Mouse (Mus musculus): Measurements from ENCODE around the gene Zfp654. TPM values are rescaled to one million over a fixed set of nuclear protein-coding genes. Genes with fewer than 3 reads are reported as not detected.

Zfp654 gene
- polyA plus RNA-seq, 1 experiment from 2014 or later = 2.5 TPM

- Histone ChIP-seq H3K9ac (ENCODE audit: low read depth, low read length) (no peak overlapping the region), H3K9me3 (ENCODE audit: control insufficient read depth) (no peaks in the 10 kb centered on the region), H3K27me3 (replicated peaks; ENCODE audit: control insufficient read depth, insufficient read depth, low read length) (no peaks in the 10 kb centered on the region), H3K36me3 (ENCODE audit: control insufficient read depth, insufficient read depth) (no peaks in the 10 kb centered on the region), H3K4me1 (replicated peaks; ENCODE audit: control insufficient read depth, insufficient read depth, low read length) (no peaks in the 10 kb centered on the region), H3K27ac (ENCODE audit: low read depth, low read length) (no peak overlapping the region), H3K4me3 (ENCODE audit: low read depth, low read length) (no peak overlapping the region), H3K4me2 (replicated peaks; ENCODE audit: low read depth) (no peak overlapping the region)
- WGBS = 81% methylated on average over 6 of the region's 6 CpGs
- TF ChIP-seq CTCF (IDR thresholded peaks at IDR 0.05; ENCODE audit: low read depth) = no peak
- ATAC-seq = no peak
Measured at GRCm38 (mm10) chr16:64756321-64756720, 95.1 kb downstream of the Zfp654 start.

GRCm38 (mm10) chr16:64754743-64755139 lies 96.7 kb downstream of the Zfp654 start:
- no peak for ATAC-seq
- H3K27ac ChIP-seq (ENCODE audit: low read depth, low read length) = no peak overlapping the region
- no peak overlapping the region for H3K4me3 ChIP-seq (ENCODE audit: low read depth, low read length)
- TF ChIP-seq CTCF (IDR thresholded peaks at IDR 0.05; ENCODE audit: low read depth) = peak; percentile 74
- no peak overlapping the region for H3K9ac ChIP-seq (ENCODE audit: low read depth, low read length)
- no peaks in the 10 kb centered on the region for H3K4me1 ChIP-seq (replicated peaks; ENCODE audit: control insufficient read depth, insufficient read depth, low read length)
- H3K27me3 ChIP-seq (replicated peaks; ENCODE audit: control insufficient read depth, insufficient read depth, low read length) = no peaks in the 10 kb centered on the region
- WGBS = 41% methylated on average over 3 of the region's 3 CpGs
- no peaks in the 10 kb centered on the region for H3K9me3 ChIP-seq (ENCODE audit: control insufficient read depth)
- H3K36me3 ChIP-seq (ENCODE audit: control insufficient read depth, insufficient read depth) = no peaks in the 10 kb centered on the region
- H3K4me2 ChIP-seq (replicated peaks; ENCODE audit: low read depth) = no peak overlapping the region

- H3K27ac ChIP-seq (ENCODE audit: low read depth, low read length) = no peak overlapping the region
- H3K36me3 ChIP-seq (ENCODE audit: control insufficient read depth, insufficient read depth) = no peaks in the 10 kb centered on the region
- H3K4me1 ChIP-seq (replicated peaks; ENCODE audit: control insufficient read depth, insufficient read depth, low read length) = no peaks in the 10 kb centered on the region
- no peak overlapping the region for H3K4me3 ChIP-seq (ENCODE audit: low read depth, low read length)
- no peaks in the 10 kb centered on the region for H3K27me3 ChIP-seq (replicated peaks; ENCODE audit: control insufficient read depth, insufficient read depth, low read length)
- H3K4me2 ChIP-seq (replicated peaks; ENCODE audit: low read depth) = no peak overlapping the region
- no peak overlapping the region for H3K9ac ChIP-seq (ENCODE audit: low read depth, low read length)
- no peak for ATAC-seq
- H3K9me3 ChIP-seq (ENCODE audit: control insufficient read depth) = no peaks in the 10 kb centered on the region
- WGBS = 56% methylated on average over 3 of the region's 3 CpGs
- TF ChIP-seq CTCF (IDR thresholded peaks at IDR 0.05; ENCODE audit: low read depth) = no peak
Measured at GRCm38 (mm10) chr16:64753990-64754742, 97.3 kb downstream of the Zfp654 start.

- WGBS = 7% methylated on average over 10 of the region's 10 CpGs
- H3K4me2 ChIP-seq (replicated peaks; ENCODE audit: low read depth) = no peak overlapping the region
Measured at GRCm38 (mm10) chr16:64748237-64748636, 103.2 kb downstream of the Zfp654 start.

GRCm38 (mm10) chr16:64745089-64745488 lies 106.4 kb downstream of the Zfp654 start:
- no peak for ATAC-seq
- WGBS = 68% methylated on average over 4 of the region's 4 CpGs
- Histone ChIP-seq H3K9ac (ENCODE audit: low read depth, low read length) (no peak overlapping the region), H3K4me3 (ENCODE audit: low read depth, low read length) (no peak overlapping the region), H3K9me3 (ENCODE audit: control insufficient read depth) (no peaks in the 10 kb centered on the region), H3K36me3 (ENCODE audit: control insufficient read depth, insufficient read depth) (no peaks in the 10 kb centered on the region), H3K27me3 (replicated peaks; ENCODE audit: control insufficient read depth, insufficient read depth, low read length) (no peaks in the 10 kb centered on the region), H3K4me2 (replicated peaks; ENCODE audit: low read depth) (no peak overlapping the region), H3K4me1 (replicated peaks; ENCODE audit: control insufficient read depth, insufficient read depth, low read length) (no peaks in the 10 kb centered on the region), H3K27ac (ENCODE audit: low read depth, low read length) (no peak overlapping the region)
- no peak for TF ChIP-seq CTCF (IDR thresholded peaks at IDR 0.05; ENCODE audit: low read depth)

More at GRCm38 (mm10) chr16:64748237-64748636, 103.2 kb downstream of the Zfp654 start:
- Histone ChIP-seq H3K4me1 (replicated peaks; ENCODE audit: control insufficient read depth, insufficient read depth, low read length) (no peaks in the 10 kb centered on the region), H3K27ac (ENCODE audit: low read depth, low read length) (no peak overlapping the region), H3K9me3 (ENCODE audit: control insufficient read depth) (no peaks in the 10 kb centered on the region), H3K27me3 (replicated peaks; ENCODE audit: control insufficient read depth, insufficient read depth, low read length) (no peaks in the 10 kb centered on the region), H3K9ac (ENCODE audit: low read depth, low read length) (no peak overlapping the region), H3K36me3 (ENCODE audit: control insufficient read depth, insufficient read depth) (no peaks in the 10 kb centered on the region), H3K4me3 (ENCODE audit: low read depth, low read length) (no peak overlapping the region)
- ATAC-seq = no peak
- peak; percentile 91 for TF ChIP-seq CTCF (IDR thresholded peaks at IDR 0.05; ENCODE audit: low read depth)

- no peak for ATAC-seq
- Histone ChIP-seq H3K9me3 (ENCODE audit: control insufficient read depth) (no peaks in the 10 kb centered on the region), H3K36me3 (ENCODE audit: control insufficient read depth, insufficient read depth) (no peaks in the 10 kb centered on the region), H3K4me2 (replicated peaks; ENCODE audit: low read depth) (no peak overlapping the region), H3K27ac (ENCODE audit: low read depth, low read length) (no peak overlapping the region), H3K27me3 (replicated peaks; ENCODE audit: control insufficient read depth, insufficient read depth, low read length) (no peaks in the 10 kb centered on the region), H3K9ac (ENCODE audit: low read depth, low read length) (no peak overlapping the region), H3K4me1 (replicated peaks; ENCODE audit: control insufficient read depth, insufficient read depth, low read length) (no peaks in the 10 kb centered on the region), H3K4me3 (ENCODE audit: low read depth, low read length) (no peak overlapping the region)
- 70% methylated on average over 5 of the region's 5 CpGs for WGBS
- no peak for TF ChIP-seq CTCF (IDR thresholded peaks at IDR 0.05; ENCODE audit: low read depth)
Measured at GRCm38 (mm10) chr16:64737289-64737688, 114.2 kb downstream of the Zfp654 start.

Other genes starting within 250 kb of the Zfp654 start
- gene Csnka2ip, start 249.2 kb downstream of the Zfp654 start, polyA plus RNA-seq (2015; fragmentation: Nextera tagmentation; extraction: Ambion mirVana) = not detected in 2 replicates
- 13.7 and 15.1 TPM in 2 replicates for gene 4930453N24Rik, start 80.5 kb downstream of the Zfp654 start, polyA plus RNA-seq (2015; fragmentation: Nextera tagmentation; extraction: Ambion mirVana)
- gene Cggbp1, start 344 bp upstream of the Zfp654 start, polyA plus RNA-seq (2015; fragmentation: Nextera tagmentation; extraction: Ambion mirVana) = 34.4 and 37.7 TPM in 2 replicates